Mouse (Mus musculus) hindlimb bud, embryonic 11.5 days (tissue): ENCODE data around the gene Tmtc1.

Experiments
- DNase-seq: peaks from one replicate; pipeline ENCODE4 v3.0.0-alpha.2; 2012; ENCODE audit warnings: low read depth, low spot score; ENCODE audit errors: extremely low spot score

Tmtc1 gene

GRCm38 (mm10) chr6:148421577-148421976 is 22.6 kb downstream of the Tmtc1 start:
- no peak for DNase-seq

- DNase-seq, result no peak
Observed at GRCm38 (mm10) chr6:148420387-148420786, 23.8 kb downstream of the Tmtc1 start.

- no peak for DNase-seq
Observed at GRCm38 (mm10) chr6:148416597-148416996, 27.6 kb downstream of the Tmtc1 start.

- DNase-seq, result no peak
Observed at GRCm38 (mm10) chr6:148413638-148414037, 30.6 kb downstream of the Tmtc1 start.

GRCm38 (mm10) chr6:148406792-148407490 is 37.2 kb downstream of the Tmtc1 start:
- no peak for DNase-seq

GRCm38 (mm10) chr6:148405599-148405998 is 38.6 kb downstream of the Tmtc1 start:
- no peak for DNase-seq

- DNase-seq, result no peak
Observed at GRCm38 (mm10) chr6:148404500-148404899, 39.7 kb downstream of the Tmtc1 start.

- no peak for DNase-seq
Observed at GRCm38 (mm10) chr6:148403761-148404160, 40.4 kb downstream of the Tmtc1 start.

GRCm38 (mm10) chr6:148401031-148401430 is 43.2 kb downstream of the Tmtc1 start:
- DNase-seq, result no peak

- no peak for DNase-seq
Observed at GRCm38 (mm10) chr6:148399541-148399940, 44.6 kb downstream of the Tmtc1 start.

- DNase-seq, result no peak
Observed at GRCm38 (mm10) chr6:148398888-148399287, 45.3 kb downstream of the Tmtc1 start.

- DNase-seq, result no peak
Observed at GRCm38 (mm10) chr6:148397270-148397669, 46.9 kb downstream of the Tmtc1 start.

- DNase-seq, result no peak
Observed at GRCm38 (mm10) chr6:148395272-148395671, 48.9 kb downstream of the Tmtc1 start.

- no peak for DNase-seq
Observed at GRCm38 (mm10) chr6:148394294-148394693, 49.9 kb downstream of the Tmtc1 start.

- no peak for DNase-seq
Observed at GRCm38 (mm10) chr6:148392147-148392546, 52.0 kb downstream of the Tmtc1 start.

- no peak for DNase-seq
Observed at GRCm38 (mm10) chr6:148391286-148391685, 52.9 kb downstream of the Tmtc1 start.

GRCm38 (mm10) chr6:148390630-148391276 is 53.4 kb downstream of the Tmtc1 start:
- DNase-seq, result no peak

GRCm38 (mm10) chr6:148387990-148388389 is 56.2 kb downstream of the Tmtc1 start:
- no peak for DNase-seq

GRCm38 (mm10) chr6:148384111-148384895 is 59.9 kb downstream of the Tmtc1 start:
- DNase-seq, result no peak

GRCm38 (mm10) chr6:148381163-148381782 is 62.9 kb downstream of the Tmtc1 start:
- DNase-seq, result no peak

GRCm38 (mm10) chr6:148375618-148376209 is 68.5 kb downstream of the Tmtc1 start:
- no peak for DNase-seq
